Mouse (Mus musculus) heart, adult 2 months (tissue): ENCODE measurements at regions not wholly inside any gene's neighbourhood (a gene's known extent, or its start where the extent isn't known, plus 50 kb on each side); places are given as distances from the start of the nearest gene placed in this dataset.

ENCODE experiments used
- CTCF ChIP-seq: fragments of 200-600 bp; IDR thresholded peaks from 2 replicates; pipeline ENCODE4 v1.8.1; 2022; ENCODE audit warnings: antibody characterized with exemption, mild to moderate bottlenecking, moderate library complexity
- POLR2A ChIP-seq: fragments of 200-500 bp; IDR thresholded peaks from 2 replicates; pipeline ENCODE4 v1.6.1; 2011; ENCODE audit warnings: mild to moderate bottlenecking, low read depth, low read length, control low read depth; ENCODE audit not compliant: insufficient read depth

GRCm38 (mm10) chr12:58654530-58655056 is 357.2 kb downstream of the Sec23a start:
- TF ChIP-seq POLR2A (no peak), CTCF (no peak)
